In genomic region chr19:48204476-48204875, GRCm38 (mm10) we compare ENCODE assay signal across 11 mouse cellular contexts. TPM values are rescaled to one million over a fixed set of nuclear protein-coding genes. Genes with fewer than 3 reads are reported as not detected.
DNase-seq lines count a peak whose midpoint lies in the region; ATAC-seq and TF ChIP-seq lines count a peak whose summit lies in the region.
"Had no signal": no experiment of that assay in that cellular context is flagged by ENCODE, and none has a peak within 500 bp of the region (broad histone marks: within the 10 kb centered on the region; RNA-seq: fewer than 3 reads in every experiment).

No protein-coding gene starts in this region.

- H3K9ac ChIP-seq in kidney, embryonic 14.5 days (ENCODE audit: low read depth, low read length) = 0 out of 2 replicates have a peak overlapping the region, but pooled peaks have one; percentile 12
- H3K9ac ChIP-seq in forebrain, embryonic 14.5 days (ENCODE audit: low read length) = peak overlapping the region; percentile 70
- no peak overlapping the region for H3K9ac ChIP-seq in liver, embryonic 13.5 days

- no peak for ATAC-seq in kidney, embryonic 14.5 days (ENCODE audit: low FRiP score, low TSS enrichment)
- no peak for ATAC-seq in forebrain, embryonic 14.5 days
- ATAC-seq in liver, embryonic 13.5 days (ENCODE audit: low read depth) = no peak
- ATAC-seq in monocyte, adult 5-6 weeks (replicated peaks; ENCODE audit: insufficient number of reproducible peaks, low FRiP score, low TSS enrichment, poor library complexity, severe bottlenecking) = no peak
- ATAC-seq in inflammation-experienced regulatory T-cells, adult 6 months = no peak

- peak overlapping the region; percentile 52 for H3K4me3 ChIP-seq in kidney, embryonic 14.5 days (ENCODE audit: low read length)
- peak overlapping the region; percentile 96 for H3K4me3 ChIP-seq in cortical plate, adult 2 months (ENCODE audit: insufficient read depth, low read length)
- peak overlapping the region; percentile 58 for H3K4me3 ChIP-seq in forebrain, embryonic 14.5 days (ENCODE audit: low read depth, low read length)
- 0 out of 2 replicates have a peak overlapping the region, but pooled peaks have one; percentile 35 for H3K4me3 ChIP-seq in liver, embryonic 13.5 days (replicated peaks)

- TF ChIP-seq CTCF in cortical plate, adult 2 months (IDR thresholded peaks at IDR 0.05; ENCODE audit: extremely low read depth, insufficient read depth, low read length) = no peak

- peaks cover 11% of the 10 kb centered on the region; the same call in 1 of the 2 replicates for H3K4me1 ChIP-seq in kidney, embryonic 14.5 days (ENCODE audit: control insufficient read depth, insufficient read depth, low read length)
- H3K4me1 ChIP-seq in cortical plate, adult 2 months (ENCODE audit: control insufficient read depth, insufficient read depth, low read length) = peaks cover 2% of the 10 kb centered on the region; the same call in 1 of the 2 replicates
- H3K4me1 ChIP-seq in forebrain, embryonic 14.5 days (ENCODE audit: control insufficient read depth, insufficient read depth, low read length) = peaks cover 22% of the 10 kb centered on the region; the same call in 1 of the 2 replicates
- H3K4me1 ChIP-seq in liver, embryonic 13.5 days (replicated peaks) = no peaks in the 10 kb centered on the region

- no peak for DNase-seq in kidney, adult 11 months
- no peak for DNase-seq in forebrain, embryonic 14.5 days (ENCODE audit: low spot score)
- no peak for DNase-seq in liver, embryonic 13.5 days
- DNase-seq in thymus, postnatal 4 days = no peak
- DNase-seq: lung, adult 2 months had no signal

- H3K9me3 ChIP-seq in kidney, embryonic 14.5 days (ENCODE audit: control insufficient read depth, low read length) = no peaks in the 10 kb centered on the region; the same call in 1 of the 2 replicates
- no peaks in the 10 kb centered on the region for H3K9me3 ChIP-seq in forebrain, embryonic 14.5 days (replicated peaks; ENCODE audit: control insufficient read depth, low read length)
- no peaks in the 10 kb centered on the region; the same call in 1 of the 2 replicates for H3K9me3 ChIP-seq in liver, embryonic 13.5 days (replicated peaks)

- TF ChIP-seq POLR2A in cortical plate, adult 2 months (IDR thresholded peaks at IDR 0.05; ENCODE audit: extremely low read depth, insufficient read depth, low read length) = no peak

- peaks cover 30% of the 10 kb centered on the region for H3K27me3 ChIP-seq in kidney, embryonic 14.5 days (ENCODE audit: control insufficient read depth, insufficient read depth, low read length)
- H3K27me3 ChIP-seq in forebrain, embryonic 14.5 days (replicated peaks; ENCODE audit: control insufficient read depth, insufficient read depth, low read length) = peaks cover 21% of the 10 kb centered on the region
- peaks cover 46% of the 10 kb centered on the region for H3K27me3 ChIP-seq in liver, embryonic 13.5 days

- peak overlapping the region; percentile 98 for H3K4me2 ChIP-seq in kidney, embryonic 14.5 days (replicated peaks; ENCODE audit: low read depth, low read length)
- peak overlapping the region; percentile 100 for H3K4me2 ChIP-seq in forebrain, embryonic 14.5 days (ENCODE audit: low read length)
- H3K4me2 ChIP-seq in liver, embryonic 13.5 days = peak overlapping the region; percentile 48

- 1% methylated on average over 8 of the region's 8 CpGs for WGBS in kidney, embryonic 14.5 days
- WGBS in forebrain, embryonic 14.5 days = 0% methylated on average over 8 of the region's 8 CpGs
- 2% methylated on average over 8 of the region's 8 CpGs for WGBS in liver, embryonic 13.5 days (ENCODE audit: insufficient replicate concordance)

- no peak overlapping the region for H3K27ac ChIP-seq in kidney, embryonic 14.5 days (ENCODE audit: low read depth, low read length)
- H3K27ac ChIP-seq in cortical plate, adult 2 months (ENCODE audit: insufficient read depth, low read length) = no peak overlapping the region
- no peak overlapping the region for H3K27ac ChIP-seq in forebrain, embryonic 14.5 days (ENCODE audit: low read depth, low read length)
- H3K27ac ChIP-seq in liver, embryonic 13.5 days = no peak overlapping the region

- H3K36me3 ChIP-seq in kidney, embryonic 14.5 days (ENCODE audit: control insufficient read depth, insufficient read depth, low read length) = no peaks in the 10 kb centered on the region
- H3K36me3 ChIP-seq in forebrain, embryonic 14.5 days (ENCODE audit: control insufficient read depth, insufficient read depth, low read length) = no peaks in the 10 kb centered on the region
- no peaks in the 10 kb centered on the region for H3K36me3 ChIP-seq in liver, embryonic 13.5 days
- H3K36me3 ChIP-seq: G1E had no signal

RNA-seq across cellular contexts. Expression of gene Sorcs3, which starts 1.3 kb away (rescaled TPM):
- 0.89 and 0.99 TPM in 2 replicates for polyA plus RNA-seq in kidney, embryonic 14.5 days (2014; fragmentation: Nextera tagmentation; extraction: Ambion mirVana)
- 15.4 and 19.6 TPM in 2 replicates for polyA plus RNA-seq in cortical plate, adult 2 months (2012; rRNA removed)
- polyA plus RNA-seq in forebrain, embryonic 14.5 days (2014; fragmentation: Nextera tagmentation; extraction: Ambion mirVana) = 5.3 and 7.2 TPM in 2 replicates
- 0.13 and 0.24 TPM in 2 replicates for polyA plus RNA-seq in liver, embryonic 13.5 days (2015; fragmentation: Nextera tagmentation; extraction: Ambion mirVana)
- not detected in 3 replicates for total RNA-seq in monocyte, adult 5-6 weeks (2017)
- under 1 TPM in 1 of 3 experiments, not detected in 2; 0.16 TPM for polyA plus RNA-seq in inflammation-experienced regulatory T-cells, adult 6 months (2017; shearing (Covaris generic))
- total RNA-seq: G1E had no signal
- polyA plus RNA-seq: G1E; spleen, adult 2 months had no signal

Comparison
In these comparisons a context has a peak if more than half of its experiments do, and no peak if none do; other contexts are left out.
1. H3K4me2 ChIP-seq: peak in every context shown above with its lines; median percentile 100 in forebrain, embryonic 14.5 days; 98 in kidney, embryonic 14.5 days; 48 in liver, embryonic 13.5 days.
2. H3K4me3 ChIP-seq: peak in every context shown above with its lines; median percentile 96 in cortical plate, adult 2 months; 58 in forebrain, embryonic 14.5 days; 52 in kidney, embryonic 14.5 days; 35 in liver, embryonic 13.5 days.